Mouse (Mus musculus) C2C12 (cell line): ENCODE data around the gene Slc5a8. TPM values are rescaled to one million over a fixed set of nuclear protein-coding genes. Genes with fewer than 3 reads are reported as not detected.

Experiments
- H3K27me3 ChIP-seq: one replicate; pipeline ENCODE4 v1.6.1; 2011; ENCODE audit not compliant: control insufficient read depth, insufficient read depth, insufficient read length
- H3K36me3 ChIP-seq: one replicate; pipeline ENCODE4 v1.6.1; 2011; ENCODE audit not compliant: control insufficient read depth, insufficient read depth
- H3K4me3 ChIP-seq: one replicate; pipeline ENCODE4 v1.5.1; 2011; ENCODE audit warnings: mild to moderate bottlenecking, control low read depth; ENCODE audit not compliant: poor library complexity, insufficient read depth, severe bottlenecking
- H3K79me2 ChIP-seq: one replicate; pipeline ENCODE4 v1.6.1; 2011; ENCODE audit not compliant: control insufficient read depth, insufficient read depth
- H3K79me3 ChIP-seq: one replicate; pipeline ENCODE4 v1.6.1; 2011; ENCODE audit warnings: low read depth, control low read depth
- H3ac ChIP-seq: one replicate; pipeline ENCODE3; 2011; ENCODE audit warnings: low read depth; ENCODE audit not compliant: control insufficient read depth, insufficient read length
- CEBPB ChIP-seq: IDR thresholded peaks from one replicate; pipeline ENCODE4 v1.6.1; 2011; ENCODE audit warnings: low read depth, mild to moderate bottlenecking, control low read depth, moderate library complexity
- CTCF ChIP-seq: IDR thresholded peaks from one replicate; pipeline ENCODE4 v1.5.1; 2011; ENCODE audit not compliant: control insufficient read depth, insufficient read depth, insufficient read length
- FOSL1 ChIP-seq: IDR thresholded peaks from one replicate; pipeline ENCODE4 v1.8.0; 2011; ENCODE audit warnings: mild to moderate bottlenecking, low read length; ENCODE audit not compliant: poor library complexity, insufficient read depth, severe bottlenecking
- MAX ChIP-seq: IDR thresholded peaks from one replicate; pipeline ENCODE4 v1.6.1; 2011; ENCODE audit warnings: mild to moderate bottlenecking, control low read depth
- MYOD1 ChIP-seq: IDR thresholded peaks from one replicate; pipeline ENCODE4 v1.6.1; 2011; ENCODE audit warnings: low read depth; ENCODE audit not compliant: control insufficient read depth, insufficient read length
- MYOG ChIP-seq: IDR thresholded peaks from one replicate; pipeline ENCODE4 v1.6.1; 2011; ENCODE audit not compliant: control insufficient read depth, insufficient read length; ENCODE audit errors: extremely low read depth
- USF1 ChIP-seq: IDR thresholded peaks from one replicate; pipeline ENCODE4 v1.6.1; 2011; ENCODE audit warnings: low read depth, mild to moderate bottlenecking, control low read depth, moderate library complexity
- polyA plus RNA-seq: library from polyadenylated mRNA; unstranded; fragments of >200 nt; fragmentation: generic; extraction: Trizol; gene quantifications from one replicate; pipeline ENCODE4 v1.2.1, GENCODE M21; 2012; ENCODE audit warnings: missing spikeins

Slc5a8 gene
- polyA plus RNA-seq, 1 experiment: 0.01 TPM

DNA sequence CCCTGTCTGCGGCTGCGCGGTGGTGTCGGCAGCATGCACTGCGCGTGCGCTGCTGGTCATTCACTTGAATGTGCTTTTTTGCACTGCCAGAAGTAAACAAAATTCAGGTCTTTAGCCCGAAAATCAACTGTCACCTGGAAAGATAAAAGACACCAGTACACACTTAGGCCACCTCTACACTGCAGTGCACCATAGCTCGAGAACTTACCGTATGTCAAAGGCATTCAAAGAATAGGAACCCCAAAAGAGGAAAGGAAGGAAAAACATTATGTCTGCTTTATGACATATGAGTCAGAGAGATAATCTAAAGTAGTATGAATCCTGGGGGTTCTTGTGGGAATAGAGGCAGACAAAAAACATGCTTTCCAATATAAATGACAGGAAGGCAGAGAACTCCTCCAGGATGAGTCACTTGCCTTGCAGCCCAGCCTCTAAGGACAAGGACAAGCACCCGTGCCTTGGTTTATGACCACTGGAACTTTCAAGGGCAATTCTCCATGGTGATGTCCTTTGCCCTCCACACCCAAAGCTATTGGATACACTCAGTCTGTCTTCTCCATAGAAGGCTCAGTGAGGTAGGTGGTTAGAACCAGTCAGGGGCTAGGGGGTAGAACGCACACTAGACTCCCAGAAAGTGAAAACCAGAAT, 64.0 kb downstream of the Slc5a8 start:
- Histone ChIP-seq H3K36me3 (no peaks in the 10 kb centered on the region), H3K4me3 (no peak overlapping the region), H3K27me3 (no peaks in the 10 kb centered on the region), H3K79me2 (no peaks in the 10 kb centered on the region), H3ac (no peak overlapping the region), H3K79me3 (no peaks in the 10 kb centered on the region)
- TF ChIP-seq MYOG (no peak), MAX (no peak), CEBPB (no peak), MYOD1 (no peak), USF1 (no peak), CTCF (no peak), FOSL1 (no peak)

DNA sequence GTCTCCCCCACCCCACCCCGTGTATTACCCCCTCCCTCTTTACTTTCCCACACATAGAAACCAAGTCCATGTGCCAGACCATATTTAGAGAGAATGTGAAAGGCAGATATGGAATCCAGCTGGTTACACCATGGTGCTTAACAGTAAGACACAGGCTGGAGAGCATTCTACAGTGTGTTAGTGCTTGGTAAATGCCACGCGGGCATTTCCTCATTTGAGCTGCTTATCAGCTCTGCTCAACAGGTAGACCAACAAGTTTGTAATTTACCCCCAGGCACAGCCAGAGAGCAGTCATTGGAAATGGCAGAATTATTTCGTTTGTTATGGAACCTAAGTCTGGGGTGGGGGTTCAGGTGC, 64.5 kb downstream of the Slc5a8 start:
- H3K4me3 ChIP-seq: no peak overlapping the region
- no peaks in the 10 kb centered on the region for H3K79me2 ChIP-seq
- no peak for TF ChIP-seq CEBPB
- no peak for TF ChIP-seq FOSL1
- TF ChIP-seq USF1: no peak
- TF ChIP-seq MYOG: no peak
- TF ChIP-seq MYOD1: no peak
- TF ChIP-seq CTCF: no peak
- no peak for TF ChIP-seq MAX
- no peak overlapping the region for H3ac ChIP-seq
- H3K36me3 ChIP-seq: no peaks in the 10 kb centered on the region
- no peaks in the 10 kb centered on the region for H3K79me3 ChIP-seq
- no peaks in the 10 kb centered on the region for H3K27me3 ChIP-seq

DNA sequence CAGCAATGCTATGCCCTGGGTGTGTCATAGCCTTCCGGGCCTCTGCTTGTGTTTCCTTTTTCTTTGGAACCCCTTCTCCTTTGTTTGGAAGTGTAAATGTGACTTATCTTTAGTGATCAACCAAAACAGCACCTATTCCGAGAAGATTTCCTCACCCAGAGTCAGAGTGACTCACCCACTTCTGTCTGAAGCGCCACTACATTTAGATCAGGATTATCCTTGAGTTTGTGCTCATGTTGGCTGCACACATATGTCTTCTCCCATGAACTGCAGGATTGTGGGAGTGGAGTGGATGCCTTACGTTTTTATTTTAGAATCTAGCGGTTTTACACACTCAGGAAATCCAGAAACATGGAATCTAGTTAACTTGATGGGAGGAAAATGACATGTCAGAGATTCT, 75.0 kb downstream of the Slc5a8 start:
- no peak for TF ChIP-seq FOSL1
- no peak for TF ChIP-seq USF1
- no peak for TF ChIP-seq CEBPB
- TF ChIP-seq MYOD1: no peak
- no peak for TF ChIP-seq MYOG
- TF ChIP-seq CTCF: no peak
- TF ChIP-seq MAX: no peak
- Histone ChIP-seq H3K79me2 (no peaks in the 10 kb centered on the region), H3K36me3 (no peaks in the 10 kb centered on the region), H3K79me3 (no peaks in the 10 kb centered on the region), H3K4me3 (no peak overlapping the region), H3K27me3 (no peaks in the 10 kb centered on the region), H3ac (no peak overlapping the region)

DNA sequence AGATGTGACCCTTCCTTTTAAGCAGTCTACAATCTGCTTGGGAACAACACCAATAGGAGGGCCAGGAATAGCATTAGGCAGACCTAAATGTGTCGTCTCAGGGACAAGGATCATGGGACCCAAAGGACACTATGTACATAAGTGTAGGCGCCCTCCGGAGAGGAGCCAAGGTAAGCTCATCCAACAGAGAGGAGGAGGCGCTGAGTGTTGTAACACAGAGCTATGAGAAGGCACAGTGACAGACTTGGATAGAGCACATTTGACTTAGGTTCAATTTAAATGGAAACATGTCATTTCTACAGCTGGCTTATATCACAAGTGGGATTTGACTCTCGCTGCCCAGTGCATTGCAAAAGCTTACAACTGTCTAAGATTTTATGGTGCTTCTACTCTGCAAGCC, 82.8 kb downstream of the Slc5a8 start:
- no peaks in the 10 kb centered on the region for H3K36me3 ChIP-seq
- H3K27me3 ChIP-seq: no peaks in the 10 kb centered on the region
- no peaks in the 10 kb centered on the region for H3K79me2 ChIP-seq
- H3K79me3 ChIP-seq: no peaks in the 10 kb centered on the region
- no peak overlapping the region for H3ac ChIP-seq
- no peak overlapping the region for H3K4me3 ChIP-seq
- TF ChIP-seq MYOD1 (no peak), USF1 (no peak), CTCF (no peak), MYOG (no peak), CEBPB (no peak)

DNA sequence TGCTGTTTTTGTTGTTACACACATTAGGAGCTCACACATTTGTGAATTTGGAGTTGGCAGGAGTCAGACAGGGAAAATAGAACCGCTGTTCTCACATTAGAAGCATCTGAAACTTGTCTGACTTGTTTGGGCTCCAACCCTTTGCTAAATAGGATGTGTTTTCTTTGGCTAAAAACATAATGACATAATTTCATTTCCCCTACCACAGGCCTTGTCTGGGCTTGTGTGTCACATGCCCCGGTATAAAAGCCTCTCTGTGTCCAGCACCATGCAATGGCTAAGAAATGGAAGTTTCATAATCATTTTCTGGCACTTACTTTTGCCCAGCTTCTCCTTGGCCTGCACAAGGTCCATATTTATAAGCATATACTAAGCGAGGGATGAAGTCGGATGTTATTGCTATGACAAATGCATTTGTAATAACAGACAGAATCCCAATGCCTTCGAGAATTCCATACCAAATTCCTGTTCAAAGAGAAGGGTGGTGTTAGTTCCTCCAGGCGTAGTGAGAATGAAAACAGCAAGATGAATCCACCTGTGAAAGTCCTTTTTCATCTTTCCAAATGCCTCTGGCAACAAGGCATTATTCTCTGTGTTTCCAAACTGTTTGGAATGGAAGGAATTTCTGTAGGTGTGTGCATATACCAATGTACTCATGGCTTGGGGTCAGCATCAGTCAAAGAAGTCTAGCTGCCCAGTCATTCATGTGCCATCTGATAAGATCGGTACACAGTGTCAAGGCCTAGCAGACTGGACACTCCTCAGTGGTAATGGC, 85.3 kb downstream of the Slc5a8 start:
- Histone ChIP-seq H3K27me3 (no peaks in the 10 kb centered on the region), H3K4me3 (no peak overlapping the region), H3K79me3 (no peaks in the 10 kb centered on the region)

DNA sequence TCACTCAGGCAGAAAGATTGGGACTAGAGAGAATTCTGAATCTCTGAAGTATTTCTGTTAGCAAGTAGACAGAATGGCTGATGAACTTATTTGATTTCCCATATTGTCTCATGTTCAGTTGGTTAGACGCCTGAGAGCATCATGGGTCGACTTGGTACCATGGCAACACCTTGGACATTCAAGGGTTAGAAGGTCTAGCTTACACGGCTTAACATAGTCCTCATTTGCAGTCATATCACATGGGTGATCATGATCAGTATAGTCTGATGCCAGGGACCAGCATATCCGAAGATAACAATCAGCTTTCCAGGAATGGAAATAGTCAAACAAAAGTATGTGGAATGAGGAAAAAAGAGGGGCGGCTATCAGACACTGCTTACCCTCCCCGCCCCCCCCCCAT, 93.1 kb downstream of the Slc5a8 start:
- TF ChIP-seq FOSL1 (no peak), USF1 (no peak), CEBPB (no peak), MYOD1 (no peak), MYOG (no peak), MAX (no peak), CTCF (no peak)
- Histone ChIP-seq H3K36me3 (no peaks in the 10 kb centered on the region), H3K79me2 (no peaks in the 10 kb centered on the region), H3K4me3 (no peak overlapping the region), H3K79me3 (no peaks in the 10 kb centered on the region), H3ac (no peak overlapping the region), H3K27me3 (no peaks in the 10 kb centered on the region)

More for the DNA sequence above, 85.3 kb downstream of the Slc5a8 start:
- Histone ChIP-seq H3K36me3 (no peaks in the 10 kb centered on the region), H3K79me2 (no peaks in the 10 kb centered on the region), H3ac (no peak overlapping the region)
- TF ChIP-seq MYOD1 (no peak), FOSL1 (no peak), CTCF (no peak), MYOG (no peak)

Other genes with a start within 250 kb of the Slc5a8 start
- not detected for gene Spic, start 201.0 kb upstream of the Slc5a8 start, polyA plus RNA-seq
- 55.0 TPM for gene Arl1, start 155.1 kb upstream of the Slc5a8 start, polyA plus RNA-seq
- 24.2 TPM for gene Utp20, start 59.2 kb upstream of the Slc5a8 start, polyA plus RNA-seq